Mouse (Mus musculus) midbrain, postnatal 0 days (tissue): ENCODE data around the gene Lmbr1. TPM values are rescaled to one million over a fixed set of nuclear protein-coding genes. Genes with fewer than 3 reads are reported as not detected.

Experiments used
- ATAC-seq: fragments of 200-750 bp; cut with Nextera tagmentation; 2 replicates; pipeline ENCODE4 v1.8.0; 2017; ENCODE audit warnings: moderate number of reproducible peaks, mild to moderate bottlenecking, moderate TSS enrichment, moderate library complexity; ENCODE audit not compliant: low FRiP score
- DNase-seq: peaks from one replicate; pipeline ENCODE4 v3.0.0-alpha.2; 2015; ENCODE audit warnings: low spot score
- H3K27ac ChIP-seq: fragments of 300-500 bp; sonication (generic); 2 replicates; pipeline ENCODE4 v1.5.1; 2014; ENCODE audit warnings: low read depth, mild to moderate bottlenecking, low read length, mixed read lengths
- H3K27me3 ChIP-seq: fragments of 300-500 bp; sonication (generic); 2 replicates; pipeline ENCODE4 v1.6.1; 2014; ENCODE audit warnings: low read length, control low read depth, mixed read lengths; ENCODE audit not compliant: insufficient read depth
- H3K36me3 ChIP-seq: fragments of 300-500 bp; sonication (generic); 2 replicates; pipeline ENCODE4 v1.6.1; 2014; ENCODE audit warnings: low read length, control low read depth, mixed read lengths; ENCODE audit not compliant: insufficient read depth
- H3K4me1 ChIP-seq: fragments of 300-500 bp; sonication (generic); 2 replicates; pipeline ENCODE4 v1.6.1; 2014; ENCODE audit warnings: mild to moderate bottlenecking, control low read depth, antibody characterized with exemption, low read length, mixed read lengths; ENCODE audit not compliant: insufficient read depth
- H3K4me2 ChIP-seq: fragments of 300-500 bp; sonication (generic); 2 replicates; pipeline ENCODE4 v1.6.1; 2014; ENCODE audit warnings: low read depth, mild to moderate bottlenecking, low read length, mixed read lengths; ENCODE audit not compliant: poor library complexity, severe bottlenecking
- H3K4me3 ChIP-seq: fragments of 300-500 bp; sonication (generic); 2 replicates; pipeline ENCODE4 v1.5.1; 2014; ENCODE audit warnings: low read depth, mild to moderate bottlenecking, low read length, moderate library complexity
- H3K9ac ChIP-seq: fragments of 300-500 bp; sonication (generic); replicated peaks from 2 replicates; pipeline ENCODE4 v1.6.1; 2014; ENCODE audit warnings: mild to moderate bottlenecking, low read length, moderate library complexity, mixed read lengths; ENCODE audit not compliant: poor library complexity, severe bottlenecking
- H3K9me3 ChIP-seq: fragments of 300-500 bp; sonication (generic); 2 replicates; pipeline ENCODE4 v1.6.1; 2016; ENCODE audit warnings: low read length, control low read depth
- CTCF ChIP-seq: IDR thresholded peaks from 2 replicates; pipeline ENCODE4 v1.5.1; 2016; ENCODE audit warnings: antibody characterized with exemption, mild to moderate bottlenecking
- WGBS: fragments of 180-500 bp; shearing (Covaris S2); extraction: QIAGEN DNeasy Blood & Tissue Kit; methylation state at CpG from one replicate; pipeline ENCODE4 v1.1.7; 2014; 5-methylcytosine and 5-hydroxymethylcytosine counted together
- polyA plus RNA-seq: library from polyadenylated mRNA; unstranded; fragments of >200 nt; fragmentation: Nextera tagmentation; extraction: Ambion mirVana; gene quantifications from 2 replicates; pipeline ENCODE4 v1.2.1, GENCODE M21; 2015
- total RNA-seq: library from RNA; depleted of rRNA; stranded (reverse); fragments of >200 nt; gene quantifications from 2 replicates; pipeline ENCODE4 v1.2.3, GENCODE M21; 2014

Gene Lmbr1
- total and polyA plus RNA-seq, 2 experiments from 2014 or later: 32.3 to 44.0 TPM

DNA sequence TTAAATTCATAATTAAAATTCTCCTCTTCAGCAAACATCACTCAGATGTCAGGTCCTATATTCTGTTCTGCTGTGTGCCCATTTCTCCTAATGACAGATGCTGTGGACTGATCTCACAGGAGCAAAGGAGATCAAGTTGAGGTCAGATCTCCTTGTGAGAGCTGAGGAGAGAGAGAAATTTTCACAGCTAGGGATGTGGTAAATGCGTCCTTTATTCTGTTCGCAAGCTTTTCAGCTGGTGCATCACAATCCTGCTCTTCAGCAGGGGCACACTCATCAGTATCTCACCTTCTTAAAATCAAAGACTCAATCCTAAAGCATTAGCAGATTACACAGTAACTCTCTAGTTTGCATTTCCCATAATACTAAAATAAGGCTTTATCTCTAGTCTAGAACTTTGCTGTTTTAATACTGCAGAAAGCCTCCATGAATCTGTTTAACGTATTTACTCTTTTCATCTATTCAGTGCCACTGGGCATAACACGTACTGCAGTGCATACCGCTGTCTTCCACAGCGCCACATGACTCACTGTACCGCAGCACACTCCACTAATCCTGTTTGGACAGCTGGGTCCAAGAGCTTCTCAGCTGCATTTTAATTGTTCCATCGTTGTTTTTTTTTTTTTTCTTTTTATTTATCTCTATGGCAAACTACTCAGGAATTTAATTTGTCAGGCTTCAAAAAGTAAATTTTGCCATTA is 127.2 kb downstream of the Lmbr1 start:
- Histone ChIP-seq H3K9me3 (no peaks in the 10 kb centered on the region), H3K4me2 (no peak overlapping the region), H3K9ac (no peak overlapping the region), H3K4me1 (no peaks in the 10 kb centered on the region), H3K27ac (no peak overlapping the region), H3K27me3 (no peaks in the 10 kb centered on the region), H3K4me3 (no peak overlapping the region), H3K36me3 (no peaks in the 10 kb centered on the region)
- no peak for ATAC-seq
- 9% methylated on average over 8 of the region's 8 CpGs for WGBS
- TF ChIP-seq CTCF: no peak; the same call in 1 of the 2 replicates
- peak; percentile 46 for DNase-seq

DNA sequence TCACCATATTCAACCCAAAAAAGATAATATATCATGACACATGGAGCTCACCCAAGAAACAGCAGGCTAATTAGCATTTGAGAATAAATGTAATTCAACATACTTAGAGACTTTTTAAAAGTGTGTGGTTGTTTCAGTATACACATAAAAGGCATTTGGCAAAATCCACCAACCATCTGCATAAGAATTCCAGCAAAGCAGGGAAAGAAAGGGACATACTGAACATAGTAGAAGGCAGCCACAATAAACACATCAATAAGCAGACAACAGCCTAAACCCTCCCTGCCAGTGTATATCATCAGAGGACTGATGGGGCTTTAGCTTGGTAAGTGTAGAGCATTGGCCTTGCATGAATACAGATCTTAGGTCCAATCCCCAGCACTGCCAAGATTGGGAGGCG is 133.4 kb downstream of the Lmbr1 start:
- no peak for ATAC-seq
- TF ChIP-seq CTCF: no peak
- Histone ChIP-seq H3K27ac (no peak overlapping the region), H3K27me3 (no peaks in the 10 kb centered on the region), H3K9me3 (0 out of 2 replicates have a peak, but pooled peaks cover 2% of the 10 kb centered on the region), H3K4me3 (no peak overlapping the region), H3K36me3 (no peaks in the 10 kb centered on the region), H3K4me2 (no peak overlapping the region), H3K9ac (no peak overlapping the region), H3K4me1 (no peaks in the 10 kb centered on the region)
- DNase-seq: no peak
- WGBS: no CpG with 5 or more reads among the region's 1 CpGs

DNA sequence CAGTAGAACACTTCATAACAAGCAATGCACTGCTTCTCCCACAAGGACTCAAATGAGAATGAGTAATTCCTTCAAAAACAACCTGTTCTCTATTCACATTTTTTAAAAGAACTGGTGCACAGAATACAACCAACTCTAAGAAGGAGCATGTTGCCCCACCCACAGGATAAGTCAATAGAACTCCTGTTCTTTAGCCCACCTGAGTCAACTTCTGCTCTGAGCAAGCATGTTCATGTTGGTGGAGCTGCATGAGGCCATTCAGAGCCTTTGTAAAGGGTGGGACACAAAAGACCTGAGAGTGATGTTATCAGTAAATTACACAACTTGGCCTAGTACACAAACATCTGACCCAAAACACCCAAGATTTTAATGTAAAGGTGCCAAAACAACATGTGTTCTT is 139.8 kb downstream of the Lmbr1 start:
- H3K4me3 ChIP-seq: no peak overlapping the region
- 0 out of 2 replicates have a peak, but pooled peaks cover 3% of the 10 kb centered on the region for H3K9me3 ChIP-seq
- ATAC-seq: no peak
- H3K4me1 ChIP-seq: no peaks in the 10 kb centered on the region
- no peak overlapping the region for H3K4me2 ChIP-seq
- no peak overlapping the region for H3K9ac ChIP-seq
- no peak for DNase-seq
- H3K36me3 ChIP-seq: peaks cover 3% of the 10 kb centered on the region; the same call in 1 of the 2 replicates
- H3K27ac ChIP-seq: no peak overlapping the region
- no peaks in the 10 kb centered on the region for H3K27me3 ChIP-seq
- no peak for TF ChIP-seq CTCF

DNA sequence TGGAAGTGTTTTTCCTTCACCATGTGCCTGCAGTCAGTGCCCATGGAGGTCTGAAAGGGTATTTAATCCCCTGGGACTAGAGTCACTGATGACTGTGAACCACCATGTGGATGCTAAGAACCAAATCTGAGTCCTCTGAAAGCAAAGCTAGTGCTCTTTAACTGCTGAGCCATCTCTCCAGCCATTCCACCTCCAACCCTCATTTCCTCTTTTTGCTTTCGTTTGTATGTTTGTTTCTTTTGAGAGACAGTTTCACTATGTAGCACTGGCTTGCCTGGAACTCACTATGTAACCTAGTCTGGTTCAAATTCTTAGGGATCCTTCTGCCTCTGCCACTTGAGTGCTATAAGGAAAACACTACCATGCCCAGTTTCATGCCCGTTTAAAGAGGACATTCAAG is 147.7 kb downstream of the Lmbr1 start:
- ATAC-seq (no peak), DNase-seq (no peak)
- Histone ChIP-seq H3K9ac (no peak overlapping the region), H3K4me3 (no peak overlapping the region), H3K27me3 (no peaks in the 10 kb centered on the region), H3K9me3 (no peaks in the 10 kb centered on the region), H3K4me2 (no peak overlapping the region), H3K4me1 (no peaks in the 10 kb centered on the region), H3K27ac (no peak overlapping the region), H3K36me3 (peaks cover 10% of the 10 kb centered on the region)
- TF ChIP-seq CTCF: no peak
- WGBS: 84% methylated on average over 2 of the region's 2 CpGs

DNA sequence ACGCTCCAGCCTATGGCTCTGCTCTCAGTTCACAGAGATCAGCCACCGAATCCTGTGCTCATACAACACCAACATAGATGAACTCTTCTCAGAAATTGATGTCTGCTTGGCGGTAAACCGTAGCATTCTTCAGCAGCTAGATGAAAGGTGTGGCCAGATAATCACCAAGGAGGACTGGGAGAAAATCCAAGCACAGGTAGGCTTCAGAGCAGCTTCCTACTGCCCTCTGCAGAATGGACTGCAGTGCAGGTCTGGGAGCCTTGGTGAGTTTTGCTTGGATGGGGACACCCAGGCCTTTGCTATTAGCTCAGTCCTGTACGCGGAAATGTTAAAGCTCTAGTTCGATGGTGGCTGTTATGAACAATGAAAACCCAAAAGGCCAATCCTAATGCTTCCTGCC is 154.1 kb downstream of the Lmbr1 start:
- no peak for TF ChIP-seq CTCF
- no peaks in the 10 kb centered on the region for H3K4me1 ChIP-seq
- no peaks in the 10 kb centered on the region for H3K27me3 ChIP-seq
- H3K27ac ChIP-seq: no peak overlapping the region
- 92% methylated on average over 7 of the region's 7 CpGs for WGBS
- ATAC-seq (no peak), DNase-seq (no peak)
- no peaks in the 10 kb centered on the region for H3K9me3 ChIP-seq
- H3K36me3 ChIP-seq: peaks cover 11% of the 10 kb centered on the region; the same call in 1 of the 2 replicates
- H3K4me3 ChIP-seq: no peak overlapping the region
- no peak overlapping the region for H3K9ac ChIP-seq
- H3K4me2 ChIP-seq: no peak overlapping the region

DNA sequence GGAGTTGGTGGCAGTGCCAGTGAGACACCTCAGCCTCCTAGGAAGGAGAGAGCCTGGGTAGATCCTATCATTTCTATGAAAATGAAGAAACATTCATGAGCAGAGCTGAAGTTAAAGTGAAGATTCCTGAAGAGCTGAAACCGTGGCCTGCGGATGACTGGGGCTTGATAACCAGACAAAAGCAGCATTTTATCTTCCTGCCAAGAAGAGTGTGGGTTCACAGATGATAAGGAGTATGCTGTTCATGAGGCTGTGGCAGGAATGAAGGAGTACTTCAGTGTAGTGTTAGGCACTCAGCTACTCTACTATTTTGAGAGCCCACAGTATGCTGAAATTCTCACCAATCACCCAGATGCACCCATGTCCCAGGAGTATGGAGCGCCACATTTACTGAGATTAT is 160.2 kb downstream of the Lmbr1 start:
- ATAC-seq (no peak), DNase-seq (no peak)
- Histone ChIP-seq H3K27ac (no peak overlapping the region), H3K9me3 (no peaks in the 10 kb centered on the region), H3K9ac (no peak overlapping the region), H3K27me3 (no peaks in the 10 kb centered on the region), H3K4me3 (no peak overlapping the region), H3K4me1 (no peaks in the 10 kb centered on the region), H3K36me3 (0 out of 2 replicates have a peak, but pooled peaks cover 2% of the 10 kb centered on the region), H3K4me2 (no peak overlapping the region)
- 86% methylated on average over 3 of the region's 3 CpGs for WGBS
- no peak for TF ChIP-seq CTCF
